Mouse (Mus musculus): ENCODE measurements around the gene BC005624.
"Not testable (repeated sequence)": the region's sequence is repeated elsewhere in the genome, so short reads cannot be mapped to it uniquely, and the experiment has no call there.

Gene BC005624

DNA sequence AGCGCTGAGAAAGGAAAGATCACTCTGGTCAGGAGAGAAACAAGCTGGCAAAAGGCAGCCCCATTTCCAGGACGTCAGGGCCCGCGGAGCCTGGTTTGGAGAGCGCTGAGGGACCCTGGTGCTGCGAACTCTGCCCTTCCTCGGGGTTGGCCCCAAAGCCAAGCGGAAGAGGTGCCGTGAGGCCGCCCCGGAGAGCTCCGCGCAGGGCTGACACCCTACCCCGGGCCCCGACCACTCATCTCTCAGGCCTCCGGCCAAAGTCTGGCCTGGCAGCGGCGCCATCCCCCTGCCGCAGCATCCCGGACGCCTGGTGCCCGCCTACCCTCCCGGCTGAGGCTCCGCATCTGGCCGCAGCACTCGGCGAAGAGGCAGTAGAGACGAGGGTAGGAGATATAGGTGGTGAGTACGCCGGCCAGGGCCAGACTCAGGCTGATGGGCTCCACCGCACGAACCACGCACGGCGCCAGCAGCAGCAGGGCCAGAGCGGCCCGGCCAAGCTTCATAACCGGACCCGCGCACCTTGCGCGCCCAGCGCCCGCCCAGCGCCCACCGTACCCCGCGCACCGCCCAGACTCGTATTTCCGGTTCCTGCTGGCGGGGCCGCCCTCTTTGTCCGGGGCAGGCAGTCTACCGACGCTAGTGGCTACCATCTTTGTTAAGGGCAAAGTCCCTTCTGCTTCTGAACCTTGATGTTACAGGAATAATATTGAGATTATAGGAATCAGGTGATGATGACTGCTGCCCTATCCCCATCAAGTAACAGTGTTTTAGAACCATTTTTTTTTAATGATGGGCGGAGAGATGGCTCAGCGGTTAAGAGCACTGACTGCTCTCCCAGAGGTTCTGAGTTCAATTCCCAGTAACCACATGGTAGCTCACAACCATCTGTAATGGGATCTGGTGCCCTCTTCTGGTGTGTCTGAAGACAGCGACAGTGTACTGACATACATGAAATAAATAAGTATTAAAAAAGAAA lies 14.4 kb downstream of the BC005624 start, which contains the start of gene Tor1a:
Gene Tor1a (minus strand): TSS at position 582 of the 976 bp plus-strand sequence.
- DNase-seq: peak; percentile 76 to 80

DNA sequence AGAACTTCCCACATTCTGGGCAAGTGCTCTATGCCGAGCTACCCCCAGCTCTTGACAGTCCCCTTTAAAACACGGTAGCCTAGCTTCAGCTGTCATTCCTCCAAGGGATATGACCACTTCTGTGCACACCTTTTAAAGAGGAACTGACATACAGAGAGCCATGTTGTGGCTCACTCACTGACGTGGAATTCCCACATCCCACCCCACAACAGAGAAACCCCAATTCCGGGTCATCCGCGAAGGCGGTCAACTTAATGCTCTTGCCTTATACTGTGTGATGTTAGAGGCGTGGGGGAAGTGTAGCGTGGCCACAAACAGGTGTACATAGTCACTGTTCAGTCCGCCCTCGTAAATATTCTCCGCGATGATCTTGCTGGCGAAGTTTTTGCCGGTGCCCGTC lies 15.2 kb downstream of the BC005624 start:
- no peak for DNase-seq

DNA sequence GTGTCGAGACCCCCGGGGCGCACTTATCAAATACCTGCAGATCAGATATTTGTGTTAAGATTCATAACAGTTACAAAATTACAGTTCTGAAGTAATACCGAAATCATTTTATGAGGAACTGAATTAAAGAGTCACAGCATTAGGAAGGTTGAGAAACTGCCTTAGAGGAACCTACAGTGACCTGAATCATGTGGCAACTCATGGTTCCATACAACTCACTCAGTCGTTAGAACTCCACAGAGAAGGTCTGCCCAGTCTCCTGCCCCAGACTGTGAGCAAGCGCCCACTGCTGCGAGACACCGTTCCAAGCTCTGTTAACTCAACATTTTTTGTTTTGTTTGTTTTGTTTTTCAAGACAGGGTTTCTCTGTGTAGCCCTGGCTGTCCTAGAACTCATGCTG lies 16.4 kb downstream of the BC005624 start:
- no peak for DNase-seq

DNA sequence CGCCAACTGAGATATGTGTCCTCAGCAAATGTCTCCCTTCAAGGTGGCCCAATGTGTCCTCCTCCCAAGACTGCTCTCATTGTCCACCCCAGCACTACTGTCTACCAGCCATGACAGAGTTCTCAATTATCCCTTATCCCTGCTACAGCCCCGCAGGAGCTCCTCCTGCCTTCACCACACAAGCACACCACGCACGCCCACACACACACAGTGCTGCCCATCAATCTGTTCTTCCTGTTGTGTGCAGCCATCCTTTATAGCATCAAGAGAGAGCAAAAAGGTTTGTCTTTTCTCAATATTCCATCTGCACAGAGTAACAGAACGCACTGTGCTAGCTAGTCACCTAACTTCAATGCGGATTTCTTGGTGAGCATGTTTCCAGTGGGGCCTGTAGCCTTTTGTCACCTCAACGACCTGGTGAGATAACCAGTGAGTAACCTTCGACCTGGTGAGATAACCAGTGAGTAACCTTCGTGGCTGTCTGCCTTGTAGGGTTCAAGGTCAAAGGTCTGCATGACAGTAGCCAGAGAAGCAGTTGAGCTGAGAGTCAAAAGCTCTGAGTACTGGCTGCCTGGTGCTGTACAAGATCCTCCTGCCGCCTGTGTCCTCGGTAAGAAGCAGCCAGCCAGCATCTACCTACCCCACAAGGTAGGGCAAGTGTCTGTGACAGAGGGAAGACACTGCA lies 19.3 kb downstream of the BC005624 start:
- DNase-seq: no peak

DNA sequence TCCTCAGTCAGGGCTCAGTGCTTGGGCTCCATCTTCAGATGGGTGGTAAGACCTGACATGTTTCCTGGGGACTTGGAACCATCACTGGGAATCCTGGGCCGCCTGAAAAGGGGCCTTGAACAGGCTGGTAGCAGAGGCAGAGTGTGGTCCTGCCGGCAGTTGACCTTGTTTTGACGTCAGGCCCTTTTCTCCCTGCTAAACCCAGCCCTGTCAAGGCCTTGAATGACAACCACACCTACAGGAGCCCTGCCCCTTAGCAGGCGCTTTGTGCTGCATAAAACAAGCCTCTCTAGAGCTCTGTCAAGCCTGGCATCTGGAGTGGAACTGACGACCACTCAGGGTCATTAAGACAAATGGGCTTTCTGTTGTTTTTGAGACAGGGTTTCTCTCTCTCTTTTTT lies 22.1 kb downstream of the BC005624 start:
- no peak for DNase-seq

DNA sequence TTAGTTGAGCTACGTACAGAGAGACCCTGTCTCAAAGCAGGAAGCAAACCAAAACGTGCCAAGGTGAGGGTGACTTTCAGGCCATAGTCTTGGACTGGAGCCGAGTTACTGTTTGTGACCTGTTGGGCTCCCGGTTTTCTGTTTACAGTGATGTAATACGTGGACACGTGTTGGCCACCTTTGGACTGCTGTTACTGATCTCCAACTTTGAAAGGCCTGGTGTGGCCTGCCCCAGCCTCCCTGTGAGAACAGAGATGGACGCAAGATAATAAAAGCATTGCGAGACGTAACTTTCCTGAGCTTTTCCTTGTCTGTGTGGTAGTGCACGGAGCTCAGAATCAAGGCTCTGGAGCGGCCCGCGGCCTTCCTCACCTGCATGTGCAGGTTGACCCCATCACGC lies 23.3 kb downstream of the BC005624 start:
- no peak for DNase-seq

DNA sequence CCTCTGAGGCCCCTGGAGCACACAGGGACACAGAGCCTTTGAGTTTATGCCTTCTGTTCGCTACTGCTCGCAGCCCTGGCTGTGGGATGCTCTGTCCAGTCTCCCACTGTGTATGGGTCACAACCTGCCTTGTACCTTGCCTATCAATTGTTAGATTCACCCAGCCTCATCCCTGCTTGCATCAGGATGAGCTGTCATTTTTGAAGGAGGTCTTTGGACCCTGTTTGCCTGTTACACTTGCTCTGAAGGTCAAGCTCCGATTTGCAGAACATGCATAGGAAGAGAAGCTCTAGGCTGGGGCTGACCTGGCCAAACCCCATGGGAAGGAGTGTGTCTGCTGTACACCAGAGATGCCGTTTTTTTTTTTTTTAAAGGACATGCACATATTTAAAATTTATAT lies 24.5 kb downstream of the BC005624 start:
- no peak for DNase-seq

DNA sequence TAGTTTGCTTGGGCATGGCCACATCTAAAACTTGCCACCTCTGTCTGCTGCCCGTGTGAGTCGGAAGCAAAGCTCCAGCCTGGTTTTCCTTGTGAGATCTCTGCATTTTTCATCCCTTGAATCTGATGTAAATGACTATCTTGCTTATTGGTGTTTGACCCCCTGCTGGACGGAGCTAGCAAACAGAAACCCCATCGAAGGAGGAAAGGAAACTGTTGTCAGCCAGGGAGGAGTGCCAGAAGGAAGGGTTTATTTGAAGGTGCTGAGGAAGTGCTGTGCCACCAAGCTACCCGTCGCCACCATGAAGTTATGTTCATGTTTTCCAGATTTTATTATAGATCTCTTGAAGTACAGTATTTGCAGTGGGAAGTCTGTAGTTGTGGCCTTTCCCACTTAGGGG lies 27.2 kb downstream of the BC005624 start:
- no peak for DNase-seq

DNA sequence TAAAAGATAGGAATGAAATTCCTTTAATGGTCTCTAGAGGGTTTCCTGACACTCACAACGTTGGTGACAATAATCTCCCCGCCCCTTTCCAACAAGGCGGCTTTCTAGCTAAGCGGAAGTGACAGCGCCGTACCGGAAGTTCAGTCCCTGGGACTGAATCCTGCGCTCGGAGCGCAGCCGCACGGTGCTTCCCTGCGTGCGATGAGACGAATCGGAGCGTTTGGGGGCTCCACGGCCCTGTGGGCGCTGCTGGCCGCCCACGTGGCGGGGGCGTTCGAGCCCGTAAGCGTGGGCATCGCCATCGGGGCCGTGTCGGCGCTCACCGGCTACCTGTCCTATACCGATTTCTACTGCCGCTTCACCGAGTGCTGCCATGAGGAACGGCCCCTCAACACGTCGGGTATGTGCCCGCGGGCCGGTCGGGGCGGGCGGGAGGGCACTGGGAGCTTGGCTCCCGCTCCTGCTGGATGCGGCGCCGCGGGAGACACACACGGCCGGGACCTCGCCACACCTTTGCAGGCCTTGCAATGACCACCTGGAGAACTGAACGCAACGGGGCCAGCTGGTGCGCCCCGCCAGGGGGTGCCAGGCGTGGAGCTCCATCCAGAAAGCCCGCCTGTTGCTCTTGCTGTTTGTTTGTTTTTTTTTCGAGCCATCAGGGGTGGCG lies 29.0 kb downstream of the BC005624 start, which contains the start of gene Tor1b:
Gene Tor1b (plus strand): TSS at position 136 of the 667 bp plus-strand sequence.
- peak; percentile 73 to 80 for DNase-seq

DNA sequence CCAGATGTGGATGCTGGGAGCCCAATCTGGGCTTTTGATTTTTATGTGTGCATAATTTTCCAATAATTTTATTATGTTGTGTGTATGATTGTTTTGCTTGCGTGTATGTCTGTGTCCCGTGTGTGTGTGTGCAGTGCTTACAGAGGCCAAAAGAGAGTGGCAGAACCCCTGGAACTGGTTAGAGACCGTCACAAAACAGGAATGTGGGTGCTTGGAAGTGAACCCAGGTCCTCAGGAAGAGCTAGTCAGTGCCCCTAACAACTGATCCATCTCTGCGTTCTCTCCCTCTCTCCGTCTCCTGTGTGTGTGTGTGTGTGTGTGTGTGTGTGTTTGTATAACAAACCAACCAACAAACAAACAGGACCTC lies 29.6 kb downstream of the BC005624 start:
- DNase-seq: no peak

DNA sequence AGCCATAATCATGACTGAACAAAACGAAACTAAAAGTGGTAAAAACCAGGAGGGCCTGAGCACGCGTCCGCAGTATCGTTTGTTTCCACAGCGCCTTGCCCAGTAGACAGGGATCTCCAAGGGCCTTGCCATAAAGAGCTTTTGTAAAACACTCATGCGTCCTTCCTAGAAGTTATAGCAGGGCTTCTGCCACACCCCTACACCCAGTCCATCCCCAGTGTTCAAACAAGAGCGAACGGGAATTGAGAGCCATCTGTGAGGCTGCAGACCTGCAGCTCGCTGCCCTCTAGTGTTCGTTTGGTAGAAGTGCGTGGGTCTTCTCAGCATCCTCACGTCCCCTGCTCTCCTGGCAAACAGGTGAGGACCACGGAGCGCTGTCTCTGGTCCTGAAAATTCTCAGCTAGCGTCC lies 39.4 kb downstream of the BC005624 start:
- DNase-seq: peak; percentile 35 to 65

DNA sequence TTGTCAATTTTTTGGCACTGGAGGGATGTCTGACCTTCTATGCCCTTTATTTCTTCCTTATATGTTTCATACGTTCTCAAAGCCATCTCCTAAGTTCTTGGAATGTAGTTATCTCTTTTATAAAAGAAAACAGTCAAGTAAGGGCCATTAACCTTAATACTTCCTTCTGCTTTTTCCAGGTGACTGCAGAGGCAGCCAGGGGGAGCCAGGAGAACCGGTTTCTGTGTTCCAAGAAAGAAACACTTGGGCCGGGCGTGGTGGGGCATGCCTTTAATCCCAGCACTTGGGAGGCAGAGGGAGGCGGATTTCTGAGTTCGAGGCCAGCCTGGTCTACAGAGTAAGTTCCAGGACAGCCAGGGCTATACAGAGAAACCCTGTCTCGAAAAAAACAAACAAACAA lies 39.9 kb downstream of the BC005624 start:
- DNase-seq: not testable (repeated sequence)

DNA sequence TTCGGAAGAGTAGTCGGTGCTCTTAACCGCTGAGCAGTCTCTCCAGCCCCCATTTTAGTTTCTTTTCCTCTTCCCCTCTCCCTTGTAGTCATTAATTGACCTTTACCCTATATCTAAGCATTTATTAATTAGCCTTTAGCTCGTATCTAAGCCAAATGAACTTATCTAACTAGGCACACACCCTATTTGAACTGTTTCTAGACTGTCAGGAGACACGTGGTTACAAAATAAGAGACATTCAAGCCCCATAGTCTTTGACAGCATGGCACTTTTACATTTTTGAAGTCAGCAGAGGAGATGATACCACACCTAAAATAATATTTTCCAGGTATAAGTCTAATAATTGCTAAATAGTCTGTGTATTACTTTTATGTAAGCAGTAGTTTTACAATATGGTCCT lies 40.4 kb downstream of the BC005624 start:
- DNase-seq: no peak

DNA sequence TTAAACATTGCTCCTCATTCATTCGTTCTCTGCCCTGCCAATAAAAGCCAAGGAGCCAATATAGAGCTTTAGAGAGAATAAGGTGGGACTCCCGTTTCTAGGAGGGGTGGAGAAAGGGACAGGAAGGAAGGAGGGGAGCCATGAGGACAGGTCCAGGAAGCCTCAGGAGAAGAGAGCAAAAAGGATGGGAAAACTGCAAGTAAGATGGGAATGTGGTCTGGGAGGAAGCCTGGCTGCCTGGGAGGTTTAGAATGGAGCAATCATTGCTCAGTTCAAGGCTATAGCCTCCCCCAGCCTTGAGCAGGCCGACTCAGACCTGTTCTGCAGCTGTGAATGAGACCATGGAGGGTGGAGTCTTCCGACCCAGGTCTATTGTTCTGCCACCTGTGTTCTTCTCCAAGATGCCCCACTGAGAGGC lies 43.4 kb downstream of the BC005624 start:
- no peak for DNase-seq

DNA sequence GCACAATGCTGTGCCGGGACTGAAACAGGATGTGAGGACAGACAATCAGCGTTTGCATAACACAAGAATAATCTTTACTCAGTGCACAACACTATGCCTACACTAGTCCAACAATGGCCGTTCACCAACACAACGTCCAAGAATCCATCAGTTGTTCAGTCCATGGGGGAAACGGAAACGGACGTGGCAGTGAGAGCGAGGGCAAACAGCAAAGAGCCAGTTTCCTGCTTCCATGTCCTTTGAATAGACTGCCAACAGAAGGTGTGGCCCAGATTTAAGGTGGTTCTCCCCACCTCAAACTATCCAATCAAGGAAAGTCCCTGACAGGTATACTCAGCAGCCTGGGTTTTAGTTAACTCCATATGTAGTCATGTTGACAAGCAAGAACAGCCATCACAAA lies 44.3 kb downstream of the BC005624 start:
- no peak for DNase-seq

DNA sequence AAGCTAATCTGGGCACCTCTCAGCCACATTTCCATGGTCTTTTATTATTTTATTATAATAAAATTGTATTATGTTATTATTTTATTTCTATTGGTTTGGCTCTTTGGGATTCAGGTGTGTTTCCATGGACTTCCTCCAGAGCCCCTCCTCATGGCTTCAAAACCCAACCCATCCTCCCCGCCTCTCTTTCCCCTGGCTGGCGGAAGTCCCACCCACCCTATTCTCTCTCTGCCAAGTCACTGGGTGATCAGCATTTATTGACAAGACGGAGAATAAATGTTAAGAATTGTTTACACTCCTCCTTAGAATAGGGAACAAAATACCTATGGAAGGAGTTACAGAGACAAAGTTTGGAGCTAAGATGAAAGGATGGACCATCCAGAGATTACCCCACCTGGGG lies 45.2 kb downstream of the BC005624 start:
- no peak for DNase-seq

DNA sequence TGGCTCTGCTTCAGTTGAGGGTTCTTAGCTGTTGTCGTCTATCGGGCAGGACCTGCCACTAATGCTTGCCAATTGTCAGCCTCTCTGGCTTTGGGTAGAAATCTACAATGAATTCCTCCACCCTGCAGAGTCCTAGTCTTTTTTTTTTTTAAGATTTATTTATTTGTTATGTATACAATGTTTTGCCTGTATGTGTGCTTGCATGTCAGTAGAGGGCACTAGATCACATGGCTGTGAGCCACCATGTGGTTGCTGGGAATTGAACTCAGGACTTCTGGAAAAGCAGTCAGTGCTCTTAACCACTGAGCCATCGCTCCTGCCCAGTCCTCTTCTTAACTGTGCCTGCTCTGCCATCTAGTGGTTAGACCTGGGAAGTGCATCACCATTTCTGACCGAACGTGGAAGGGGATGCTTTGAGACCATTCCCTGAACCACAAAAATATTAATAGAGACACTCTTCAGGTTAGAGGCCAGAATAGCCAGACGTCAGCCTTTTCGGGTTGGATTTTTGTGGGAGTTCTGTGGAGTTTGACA lies 48.0 kb downstream of the BC005624 start:
- DNase-seq: peak in 1 of 2 experiments; percentile 37

DNA sequence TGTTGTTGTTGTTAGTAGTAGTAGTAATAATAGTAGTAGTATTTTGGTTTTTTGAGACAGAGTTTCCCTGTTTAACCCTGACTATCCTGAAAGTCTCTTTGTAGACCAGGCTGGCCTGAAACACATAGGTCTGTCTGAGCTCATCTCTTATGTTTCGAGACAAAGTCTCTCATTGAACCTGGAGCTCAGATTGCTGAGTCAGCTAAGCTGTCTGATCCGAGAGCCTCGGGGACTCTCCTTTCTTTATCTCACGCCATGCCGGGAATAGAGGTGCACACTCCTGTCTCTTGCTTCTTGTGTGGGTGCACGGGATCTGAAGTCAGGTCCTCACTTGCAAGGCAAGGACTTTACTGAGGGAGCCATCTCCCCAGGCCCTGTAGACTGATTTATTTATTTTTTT lies 49.0 kb downstream of the BC005624 start:
- no peak for DNase-seq

DNA sequence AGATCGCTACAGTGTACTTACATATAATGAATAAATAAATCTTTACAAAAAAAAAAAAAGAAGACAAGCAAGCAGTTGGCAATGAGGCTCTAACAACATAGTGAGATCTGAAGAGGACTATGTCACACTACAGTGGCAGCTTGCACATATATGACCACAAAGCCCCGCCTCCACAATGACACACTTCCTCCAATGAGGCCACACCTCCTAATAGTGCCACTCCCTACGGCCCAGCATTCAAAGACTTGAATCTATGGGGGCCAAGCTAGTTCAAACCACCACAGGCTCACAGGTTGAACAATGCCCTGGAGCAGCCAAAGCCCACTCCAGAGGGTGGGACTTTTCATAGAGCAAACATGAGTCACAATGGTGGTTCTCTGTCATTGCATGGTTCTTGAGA lies 50.1 kb downstream of the BC005624 start:
- no peak for DNase-seq

DNA sequence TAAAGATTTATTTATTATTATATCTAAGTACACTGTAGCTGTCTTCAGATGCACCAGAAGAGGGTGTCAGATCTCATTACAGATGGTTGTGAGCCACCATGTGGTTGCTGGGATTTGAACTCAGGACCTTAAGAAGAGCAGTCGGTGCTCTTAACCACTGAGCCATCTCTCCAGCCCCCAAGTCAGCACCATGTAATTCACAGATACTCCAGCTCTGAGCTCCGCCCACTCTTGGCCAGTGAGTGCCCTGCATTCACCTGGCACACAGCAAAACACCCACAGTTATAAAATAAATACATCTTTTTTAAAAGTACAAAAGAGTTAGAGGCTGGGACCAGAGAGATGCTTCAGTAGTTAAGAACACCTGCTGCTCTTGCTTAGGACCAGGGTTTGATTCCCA lies 51.2 kb downstream of the BC005624 start:
- DNase-seq: not testable (repeated sequence)

DNA sequence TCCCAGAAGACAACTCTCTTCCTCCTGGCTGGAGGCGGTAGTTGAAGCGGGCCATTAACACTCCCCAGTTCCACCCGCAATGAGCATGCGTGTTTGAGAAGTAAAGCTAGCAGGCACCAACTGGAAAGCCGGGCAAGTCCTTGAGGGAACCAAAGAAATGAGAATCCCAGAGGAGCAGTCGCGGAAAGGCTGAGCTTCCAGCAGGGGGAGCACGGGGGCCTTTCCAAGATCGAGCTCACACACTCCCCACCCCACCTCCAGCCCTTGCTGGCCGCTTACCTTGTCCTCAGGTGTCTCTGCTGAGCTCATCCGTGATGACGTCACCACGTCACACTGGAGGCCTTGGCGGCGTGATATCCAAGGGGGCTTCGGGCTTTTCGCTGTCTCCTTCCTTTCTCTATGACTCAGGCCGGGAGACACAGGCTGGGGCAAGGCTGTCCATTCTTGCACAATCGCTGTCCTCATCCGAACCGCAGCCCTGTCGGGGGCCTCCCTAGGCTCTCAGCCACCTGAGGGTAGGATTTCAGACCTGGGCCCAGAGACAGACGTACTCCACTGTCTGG lies 52.4 kb downstream of the BC005624 start, which contains the start of gene Ptges:
Gene Ptges (minus strand): TSS at position 381 of the 563 bp plus-strand sequence.
- DNase-seq: peak in 1 of 2 experiments; percentile 24

DNA sequence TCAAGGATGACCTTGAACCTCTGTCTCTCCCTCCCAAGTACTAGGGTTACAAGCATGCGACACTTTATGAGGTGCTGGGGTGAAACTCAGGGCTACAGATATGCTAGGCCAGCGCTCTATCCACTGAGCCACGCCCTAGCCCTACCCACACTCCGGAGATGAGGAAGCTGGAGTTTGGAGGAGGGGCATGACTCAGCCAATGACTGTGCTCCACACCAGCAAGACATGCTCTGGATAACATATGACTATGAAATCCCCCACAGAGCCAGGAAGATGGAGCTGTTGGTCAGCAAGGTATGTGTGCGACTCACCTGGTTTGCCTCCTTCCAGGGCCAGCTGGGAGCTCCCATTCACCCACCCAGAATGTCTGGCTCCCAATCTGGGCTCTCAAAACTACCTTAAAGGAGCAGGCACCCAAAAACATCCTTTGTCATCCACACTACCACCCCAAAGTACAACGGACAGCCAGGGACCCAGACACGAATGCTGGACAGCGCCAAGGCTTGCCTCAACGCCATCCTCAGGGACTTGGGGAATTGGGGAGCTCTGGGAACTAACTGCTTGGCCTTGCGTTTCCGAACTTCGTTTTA lies 53.0 kb downstream of the BC005624 start:
- no peak for DNase-seq

Data from thymus, adult 18-20 months (tissue).